Mouse (Mus musculus) embryo, embryonic 11.5 days (tissue): ENCODE measurements at regions not wholly inside any gene's neighbourhood (a gene's known extent, or its start where the extent isn't known, plus 50 kb on each side); places are given as distances from the start of the nearest gene placed in this dataset.
"Not testable (repeated sequence)": the region's sequence is repeated elsewhere in the genome, so short reads cannot be mapped to it uniquely, and the experiment has no call there.

Source experiments
- DNase-seq: peaks from one replicate; pipeline ENCODE4 v3.0.0-alpha.2; 2012; ENCODE audit warnings: low read depth, low spot score

- no peak for DNase-seq
Measured at GRCm38 (mm10) chr7:87096500-87096899, 100.6 kb downstream of the Vmn2r79 start.

GRCm38 (mm10) chr7:87099611-87100010 lies 103.7 kb downstream of the Vmn2r79 start:
- not testable (repeated sequence) for DNase-seq

- not testable (repeated sequence) for DNase-seq
Measured at GRCm38 (mm10) chr7:87100377-87100776, 104.5 kb downstream of the Vmn2r79 start.

GRCm38 (mm10) chr7:87101281-87101680 lies 105.4 kb downstream of the Vmn2r79 start:
- DNase-seq: not testable (repeated sequence)

GRCm38 (mm10) chr7:87110312-87110984 lies 114.5 kb downstream of the Vmn2r79 start:
- DNase-seq: peak; percentile 30

GRCm38 (mm10) chr7:87110985-87111372 lies 115.1 kb downstream of the Vmn2r79 start:
- no peak for DNase-seq

- DNase-seq: peak; percentile 39
Measured at GRCm38 (mm10) chr7:87113654-87114053, 117.7 kb downstream of the Vmn2r79 start.

- no peak for DNase-seq
Measured at GRCm38 (mm10) chr7:87122516-87122915, 123.4 kb upstream of the Nox4 start.

GRCm38 (mm10) chr7:87145896-87146295 lies 100.0 kb upstream of the Nox4 start:
- DNase-seq: no peak

GRCm38 (mm10) chr7:87147703-87148102 lies 98.2 kb upstream of the Nox4 start:
- DNase-seq: no peak

GRCm38 (mm10) chr7:87148681-87149080 lies 97.2 kb upstream of the Nox4 start:
- DNase-seq: no peak

GRCm38 (mm10) chr7:87150991-87151390 lies 94.9 kb upstream of the Nox4 start:
- DNase-seq: no peak

- no peak for DNase-seq
Measured at GRCm38 (mm10) chr7:87186443-87187153, 59.3 kb upstream of the Nox4 start.

GRCm38 (mm10) chr7:87195647-87196046 lies 50.2 kb upstream of the Nox4 start:
- no peak for DNase-seq
